Mouse (Mus musculus) cerebellum, adult 9-11 months (tissue): ENCODE data around the gene H2-Q10.

Experiments used
- DNase-seq: peaks from one replicate; pipeline ENCODE4 v3.0.0; 2022

Gene H2-Q10

DNA sequence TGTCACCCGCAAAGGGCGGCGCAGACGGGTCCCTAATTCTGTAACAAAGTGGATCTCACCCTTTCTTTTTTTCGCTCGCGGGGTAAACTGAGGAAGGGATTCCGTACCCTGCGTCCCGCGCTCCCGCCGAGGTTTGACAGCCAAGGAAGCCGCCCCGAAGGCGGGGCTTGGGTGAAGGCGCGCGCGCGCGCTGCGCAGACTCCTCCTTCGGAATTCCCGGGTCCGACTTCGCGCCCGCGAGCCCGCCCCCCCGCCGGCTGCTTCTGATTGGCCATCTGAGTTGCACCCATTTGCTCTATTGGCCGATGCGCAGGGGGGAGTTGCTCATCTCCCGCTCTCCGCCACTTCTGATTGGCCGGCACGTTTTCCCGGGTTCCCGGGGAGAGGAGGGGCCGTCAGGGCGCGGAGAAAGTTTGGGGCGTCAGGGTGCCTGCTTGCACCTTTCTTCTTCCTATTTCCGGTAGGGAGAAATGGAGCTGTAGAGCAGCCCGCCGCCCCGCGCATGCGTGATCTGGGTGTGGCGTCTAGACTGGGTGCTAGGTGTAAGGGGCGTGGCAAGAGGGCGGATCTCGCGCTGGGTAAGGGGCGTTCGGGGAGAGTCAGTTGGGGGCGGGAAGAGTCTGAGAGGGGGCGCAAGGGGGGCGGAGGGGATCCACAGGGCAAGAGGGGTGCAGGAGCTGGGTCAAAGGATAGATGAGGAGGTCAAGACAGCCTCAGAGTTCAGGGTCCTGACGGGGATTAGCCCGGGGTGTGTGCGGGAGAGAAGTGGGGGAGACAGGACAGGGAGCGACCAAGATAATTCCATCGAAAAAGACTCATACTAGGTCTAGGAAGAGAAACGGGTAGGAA is 47.0 kb downstream of the H2-Q10 start, which contains the start of the genes Tcf19 and Cchcr1:
Tcf19 (minus strand) TSS at position 173 of the 849 bp plus-strand sequence.
Cchcr1 (plus strand) TSS at position 449 of the 849 bp plus-strand sequence.
- DNase-seq, result peak; percentile 94

DNA sequence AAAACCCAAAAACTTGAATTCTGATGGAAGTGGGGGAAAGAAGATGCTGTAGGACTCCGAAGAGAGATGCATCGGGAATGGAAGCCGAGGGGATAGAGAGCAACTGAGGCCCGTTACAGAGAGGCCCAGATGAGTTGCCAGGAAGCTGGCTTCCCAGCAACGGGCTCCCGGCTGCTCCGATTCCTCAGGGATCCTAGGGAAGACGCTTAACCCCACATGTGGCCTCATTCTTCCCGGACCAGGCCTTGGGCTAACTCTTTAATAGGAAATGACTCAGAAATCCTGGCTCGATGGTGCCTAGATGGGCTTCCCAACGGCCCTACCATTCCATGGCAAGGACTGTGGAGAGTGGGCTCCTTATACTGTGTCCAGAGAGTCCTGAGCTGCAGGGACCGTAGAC is 47.6 kb downstream of the H2-Q10 start:
- no peak for DNase-seq
